Mouse (Mus musculus) layer of hippocampus, postnatal 14 days (tissue): ENCODE results near the gene Cyb5r4. TPM values are rescaled to one million over a fixed set of nuclear protein-coding genes. Genes with fewer than 3 reads are reported as not detected.
"Not testable (repeated sequence)": the region's sequence is repeated elsewhere in the genome, so short reads cannot be mapped to it uniquely, and the experiment has no call there.

Experiments
- DNase-seq, 2 experiments: peaks; one replicate each; pipeline ENCODE4 v3.0.0; 2021 to 2022; ENCODE audit warnings: low spot score in 2 of 2, mixed read lengths in 1 of 2
- total RNA-seq, 2 experiments: library from RNA; stranded (reverse); gene quantifications; 2 replicates each; pipeline ENCODE4 v1.2.3; 2021

Gene Cyb5r4
- total RNA-seq, 2 experiments from 2014 or later: 33.8 to 33.9 TPM

- DNase-seq: no peak
Measured at GRCm38 (mm10) chr9:87015938-87016294, 5.9 kb upstream of the Cyb5r4 start.

DNA sequence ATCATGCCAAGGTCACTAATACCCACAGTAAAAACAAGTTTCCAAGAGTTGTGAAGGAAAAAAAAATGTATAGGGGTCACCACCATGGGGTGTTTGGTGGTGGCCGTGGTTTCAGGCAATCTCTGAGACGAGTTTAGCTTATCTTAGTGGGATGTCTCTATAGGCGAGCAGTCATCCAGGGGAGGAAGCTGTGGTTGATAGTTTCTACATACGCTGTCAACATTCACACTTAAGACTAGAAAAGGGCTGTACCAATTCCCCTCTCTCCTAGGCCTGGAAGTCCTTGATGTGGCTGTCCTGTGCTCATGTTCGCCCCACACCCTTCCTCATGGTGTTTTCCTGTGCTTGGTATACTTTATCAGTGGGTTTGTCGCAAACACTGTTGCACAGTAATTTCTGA is 4.0 kb downstream of the Cyb5r4 start:
- DNase-seq: no peak

DNA sequence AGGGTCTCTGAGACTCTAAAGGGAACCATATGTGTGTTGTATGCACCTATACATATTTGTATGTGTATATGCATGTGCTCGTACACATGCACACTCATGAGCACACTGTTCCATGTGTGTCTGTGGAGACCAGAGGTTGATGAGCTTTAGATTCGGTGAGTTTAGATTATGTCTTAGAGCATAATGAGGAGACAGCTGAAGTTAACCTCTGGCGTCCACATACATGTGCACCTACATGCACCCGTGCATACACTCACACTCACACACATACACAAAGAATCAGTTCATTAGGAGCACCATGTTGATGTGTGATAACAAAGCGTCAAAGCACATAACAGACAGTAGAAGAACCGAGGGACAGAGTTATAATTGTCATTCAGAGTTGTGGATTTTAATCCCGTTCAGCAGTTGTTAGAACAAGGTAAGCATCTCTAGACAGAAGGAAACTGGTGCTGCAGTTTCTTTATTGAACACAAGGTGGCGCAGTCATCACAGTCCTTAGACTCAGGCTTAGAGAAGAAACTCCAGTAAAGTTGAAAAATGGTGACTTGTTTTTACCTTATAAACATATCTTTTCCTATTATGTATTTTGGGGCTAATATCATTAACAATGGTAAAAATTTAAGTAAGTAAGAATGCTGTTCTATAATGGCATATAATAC is 5.7 kb downstream of the Cyb5r4 start:
- peak; percentile 55 to 76 for DNase-seq

- DNase-seq: no peak
Measured at GRCm38 (mm10) chr9:87032196-87032595, 10.4 kb downstream of the Cyb5r4 start.

- no peak for DNase-seq
Measured at GRCm38 (mm10) chr9:87034831-87035580, 13.2 kb downstream of the Cyb5r4 start.

GRCm38 (mm10) chr9:87049425-87049824 is 27.6 kb downstream of the Cyb5r4 start:
- peak in 1 of 2 experiments; percentile 29 for DNase-seq

DNA sequence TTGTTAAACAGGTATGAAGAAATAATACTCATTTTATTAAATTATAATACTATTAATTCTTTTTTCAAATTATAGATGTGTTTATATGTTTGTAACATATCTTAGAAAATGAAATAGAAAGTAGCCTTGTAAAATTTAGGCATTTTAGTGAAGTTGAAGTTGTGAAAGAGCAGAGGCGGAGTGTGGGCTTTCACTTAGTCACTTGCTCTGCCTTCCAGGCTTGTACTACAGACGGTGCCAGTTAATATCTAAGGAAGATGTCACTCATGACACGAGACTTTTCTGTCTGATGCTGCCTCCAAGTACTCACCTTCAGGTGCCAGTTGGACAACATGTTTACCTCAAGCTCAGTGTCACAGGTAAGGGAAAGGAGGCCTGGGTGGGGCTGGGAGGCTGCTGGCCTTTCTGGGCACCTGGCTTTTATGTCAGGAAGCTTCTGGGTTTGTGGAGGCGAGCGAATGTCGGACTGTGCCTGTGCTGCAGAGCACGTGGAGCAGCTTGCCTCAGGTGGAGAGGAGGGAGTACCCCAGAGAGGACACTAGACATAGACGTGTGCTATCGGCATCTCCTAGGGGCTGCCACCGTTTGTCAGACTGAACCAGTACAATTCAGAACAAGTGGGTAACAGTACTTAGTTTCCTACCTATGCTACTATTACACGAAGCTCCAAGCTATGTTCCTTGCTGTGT is 33.9 kb downstream of the Cyb5r4 start:
- DNase-seq: no peak

- no peak for DNase-seq
Measured at GRCm38 (mm10) chr9:87062337-87062736, 40.5 kb downstream of the Cyb5r4 start.

DNA sequence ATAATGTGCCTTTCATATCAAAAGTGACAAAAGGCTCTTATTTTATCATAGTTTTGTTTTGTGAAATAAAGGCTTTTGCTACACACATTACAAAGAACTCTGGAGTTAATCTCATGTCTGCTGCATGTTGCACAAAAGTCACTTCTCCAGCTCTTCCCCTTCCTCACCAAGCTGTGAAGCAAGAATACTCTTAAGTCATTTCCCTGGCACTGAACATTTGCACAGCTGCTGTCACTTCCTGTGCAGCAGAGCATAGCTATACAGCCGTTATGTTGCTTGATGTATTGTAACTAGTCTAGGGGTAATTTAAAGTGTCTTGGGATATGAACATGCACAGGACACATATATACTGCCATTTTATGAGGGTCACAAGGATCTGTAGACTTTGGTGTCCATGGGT is 46.3 kb downstream of the Cyb5r4 start:
- no peak for DNase-seq

DNA sequence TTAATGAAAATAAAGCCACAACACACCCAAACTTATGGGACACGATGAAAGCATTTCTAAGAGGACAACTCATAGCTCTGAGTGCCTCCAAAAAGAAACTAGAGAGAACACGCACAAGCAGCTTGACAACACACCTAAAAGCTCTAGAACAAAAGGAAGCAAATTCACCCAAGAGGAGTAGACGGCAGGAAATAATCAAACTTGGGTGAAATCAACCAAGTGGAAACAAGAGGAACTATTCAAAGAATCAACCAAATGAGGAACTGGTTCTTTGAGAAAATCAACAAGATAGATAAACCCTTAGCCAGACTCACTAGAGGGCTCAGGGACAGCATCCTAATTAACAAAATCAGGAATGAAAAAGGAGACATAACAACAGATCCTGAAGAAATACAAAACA is 49.8 kb downstream of the Cyb5r4 start:
- DNase-seq: not testable (repeated sequence)

DNA sequence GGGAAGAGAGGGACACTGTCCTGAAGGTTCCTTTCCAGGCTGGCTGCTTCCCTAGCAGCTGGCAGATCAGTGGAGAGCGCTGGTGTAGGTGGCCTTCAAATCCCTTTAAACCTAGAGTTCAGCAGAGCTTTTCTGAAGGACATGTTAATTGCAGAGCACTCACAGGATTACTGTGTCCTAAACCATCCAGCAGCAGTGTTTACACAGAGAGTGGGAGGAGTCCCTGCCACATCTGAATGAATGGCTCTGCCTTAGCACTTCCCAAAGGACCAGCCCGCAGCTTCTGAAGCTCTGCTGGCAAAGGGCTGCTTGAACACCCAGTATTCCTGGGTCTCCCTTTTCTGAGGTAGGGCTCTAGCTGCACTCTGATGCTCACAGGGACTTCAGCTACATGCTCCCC is 56.1 kb downstream of the Cyb5r4 start:
- DNase-seq: no peak

GRCm38 (mm10) chr9:87079511-87079910 is 57.7 kb downstream of the Cyb5r4 start:
- DNase-seq: no peak

DNA sequence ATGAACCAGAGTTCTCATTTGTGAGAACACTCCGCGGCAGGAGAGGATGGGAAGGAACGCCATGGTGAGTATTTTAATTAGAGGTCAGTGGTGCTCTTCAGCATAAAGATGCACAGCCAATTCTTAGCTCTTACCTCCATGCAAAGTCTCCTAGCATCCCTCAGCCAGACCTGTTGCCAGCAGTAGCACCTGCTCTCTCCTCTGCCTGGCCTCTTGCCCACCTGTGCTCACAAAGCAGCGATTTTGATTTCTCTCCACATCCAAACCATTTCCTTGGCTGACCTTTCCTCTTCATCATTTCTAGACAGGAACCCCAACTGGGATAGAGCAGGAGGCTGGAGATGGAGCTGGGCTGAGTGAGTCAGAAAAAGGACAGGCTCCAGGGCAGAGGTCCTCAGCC is 65.2 kb downstream of the Cyb5r4 start:
- no peak for DNase-seq

DNA sequence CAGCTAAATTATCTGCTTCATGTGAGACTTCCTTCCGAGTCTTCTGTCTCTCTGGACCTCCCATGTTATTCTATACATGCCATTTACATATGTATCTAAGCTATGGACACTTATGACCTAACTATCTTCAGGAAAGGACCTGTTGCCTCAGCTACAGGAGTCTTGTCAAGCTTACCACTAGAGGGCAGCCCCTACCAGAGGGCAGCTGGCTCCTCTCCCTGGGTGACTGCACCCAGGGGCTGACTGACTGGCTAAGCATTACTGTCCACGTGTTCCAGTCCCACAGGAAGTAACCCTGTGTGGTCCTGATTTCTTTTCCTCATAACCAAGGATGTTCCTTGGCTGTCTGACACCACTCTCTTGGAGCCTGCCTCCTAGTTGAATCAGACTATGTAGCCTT is 76.2 kb downstream of the Cyb5r4 start:
- DNase-seq: peak in 1 of 2 experiments; percentile 23

GRCm38 (mm10) chr9:87115019-87115418 is 93.2 kb downstream of the Cyb5r4 start:
- DNase-seq: no peak

DNA sequence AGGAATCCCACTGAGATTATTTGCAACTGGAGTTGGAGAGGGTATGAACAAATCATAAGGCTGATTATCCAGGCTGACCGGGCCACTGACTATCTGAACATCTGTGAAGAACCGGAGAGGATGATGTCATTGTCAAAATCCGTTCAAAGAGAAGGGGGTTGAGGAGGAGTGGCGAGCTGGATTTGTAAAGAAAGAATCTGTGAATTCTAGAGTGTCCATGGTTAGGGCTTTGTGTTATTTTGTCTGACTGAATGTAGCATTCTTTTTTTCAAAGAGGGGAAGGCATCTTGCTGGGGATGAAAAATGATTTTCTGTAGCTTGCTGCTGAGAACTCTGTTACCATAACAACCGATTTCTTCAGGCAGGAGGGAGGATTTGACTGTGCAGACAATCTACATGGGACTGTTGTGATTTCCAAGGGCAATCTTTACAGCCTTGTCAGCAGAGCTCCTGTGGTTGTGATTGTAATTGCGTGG is 93.7 kb downstream of the Cyb5r4 start:
- DNase-seq: peak in 1 of 2 experiments; percentile 9

GRCm38 (mm10) chr9:87115978-87116377 is 94.2 kb downstream of the Cyb5r4 start:
- DNase-seq: no peak

DNA sequence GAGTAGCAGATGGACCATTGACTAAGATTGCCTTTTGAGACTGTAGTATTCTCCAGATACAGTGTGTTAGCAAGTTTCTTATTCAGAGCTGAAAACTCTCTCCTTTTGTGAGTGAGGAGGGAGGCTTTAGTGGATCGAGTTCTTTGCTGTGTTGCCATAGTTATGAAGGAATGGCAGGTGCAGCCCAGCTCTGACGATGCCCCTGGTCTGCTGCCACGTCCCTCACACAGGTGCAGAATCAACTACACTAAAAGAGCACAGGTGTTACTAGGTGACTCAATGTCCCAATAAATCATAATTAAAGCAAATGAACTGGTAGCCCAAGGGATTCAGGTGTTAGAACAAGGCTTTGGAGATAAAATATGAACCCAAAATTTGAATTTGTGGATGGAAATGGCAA is 97.2 kb downstream of the Cyb5r4 start:
- DNase-seq: no peak

DNA sequence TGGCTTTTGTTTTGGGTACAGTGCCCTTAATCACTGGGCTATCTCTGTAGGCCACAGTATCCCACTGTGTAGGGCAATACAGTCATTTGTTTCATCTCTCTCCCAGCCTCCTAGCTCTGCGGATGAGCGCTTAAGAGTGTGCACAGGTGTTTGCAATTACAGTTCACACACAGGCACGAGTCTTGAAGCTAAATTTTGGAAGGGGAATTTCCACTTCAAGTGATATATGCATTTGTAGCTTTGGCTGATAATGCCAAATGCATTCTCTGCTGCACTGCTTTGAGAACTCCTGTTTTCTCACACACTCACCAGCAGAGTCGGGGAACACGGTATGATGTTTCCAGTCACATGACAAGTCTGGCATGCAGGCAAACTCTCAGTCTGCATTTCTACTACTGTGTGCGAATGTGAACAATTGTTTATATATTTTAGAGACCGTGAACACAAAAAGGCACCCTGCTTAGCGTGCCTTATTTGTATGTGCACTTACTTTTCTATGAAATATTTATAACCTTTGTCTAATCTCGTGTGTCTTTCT is 100.2 kb downstream of the Cyb5r4 start:
- no peak for DNase-seq

DNA sequence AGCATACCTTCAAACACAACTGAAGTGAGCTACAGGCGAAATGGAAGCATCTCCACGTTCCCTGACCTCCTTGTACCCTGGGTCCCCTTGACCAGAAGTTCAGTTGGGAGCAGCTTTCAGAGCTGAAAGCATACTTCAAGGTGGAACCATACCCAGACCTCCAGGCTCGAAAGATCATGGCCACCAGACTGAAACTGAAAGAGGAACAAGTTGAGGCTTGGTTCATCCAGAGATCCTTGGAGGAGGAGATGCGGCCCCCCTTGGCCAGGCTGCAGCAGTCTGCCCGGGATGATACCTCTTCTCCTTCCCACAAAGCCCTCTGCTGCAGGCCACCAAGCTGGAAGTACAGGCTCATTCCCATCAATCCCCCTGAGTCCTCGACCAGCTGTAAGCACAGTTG is 105.2 kb downstream of the Cyb5r4 start:
- DNase-seq: not testable (repeated sequence)
